Mouse (Mus musculus): Measurements from ENCODE around the gene Caprin2. TPM values are rescaled to one million over a fixed set of nuclear protein-coding genes. Genes with fewer than 3 reads are reported as not detected.

Caprin2 gene
- polyA plus RNA-seq, 1 experiment = 9.5 TPM

DNA sequence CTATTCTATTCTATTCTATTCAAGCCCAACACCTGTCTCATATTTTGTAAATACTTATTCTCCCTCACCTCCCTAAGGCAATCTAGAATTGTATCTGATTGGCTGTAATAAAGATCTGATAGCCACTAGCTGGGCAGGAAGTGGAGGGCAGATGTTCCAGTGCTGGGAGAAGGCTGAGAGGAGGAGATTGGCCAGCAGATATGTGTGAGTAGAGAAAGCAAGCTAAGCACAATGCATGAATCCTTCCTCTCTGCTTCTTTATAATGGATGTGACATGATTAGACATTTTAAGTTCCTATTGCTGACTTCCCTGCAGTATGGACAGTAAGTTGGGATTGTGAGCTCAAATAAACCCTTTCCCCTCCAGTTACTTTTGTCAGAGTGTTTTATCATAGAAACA is 57.6 kb downstream of the Caprin2 start:
- DNase-seq = no peak
- no peaks in the 10 kb centered on the region for H3K36me3 ChIP-seq (ENCODE audit: control insufficient read depth, insufficient read depth, low read length)
- TF ChIP-seq POLR2A (IDR thresholded peaks at IDR 0.05; ENCODE audit: control insufficient read depth, extremely low read depth, insufficient read depth, low read length, poor library complexity) (no peak), CTCF (IDR thresholded peaks at IDR 0.05; ENCODE audit: borderline replicate concordance, control insufficient read depth, extremely low read depth, insufficient read depth, low read length, poor library complexity) (no peak)
- H3K4me3 ChIP-seq (ENCODE audit: control insufficient read depth, insufficient read depth, low read length) = no peak overlapping the region
- no peaks in the 10 kb centered on the region for H3K27me3 ChIP-seq (ENCODE audit: control insufficient read depth, insufficient read depth, low read length)
- no peaks in the 10 kb centered on the region for H3K4me1 ChIP-seq (replicated peaks; ENCODE audit: control insufficient read depth, insufficient read depth, low read length)
- no peak overlapping the region for H3K27ac ChIP-seq (ENCODE audit: control insufficient read depth, insufficient read depth, low read length)

DNA sequence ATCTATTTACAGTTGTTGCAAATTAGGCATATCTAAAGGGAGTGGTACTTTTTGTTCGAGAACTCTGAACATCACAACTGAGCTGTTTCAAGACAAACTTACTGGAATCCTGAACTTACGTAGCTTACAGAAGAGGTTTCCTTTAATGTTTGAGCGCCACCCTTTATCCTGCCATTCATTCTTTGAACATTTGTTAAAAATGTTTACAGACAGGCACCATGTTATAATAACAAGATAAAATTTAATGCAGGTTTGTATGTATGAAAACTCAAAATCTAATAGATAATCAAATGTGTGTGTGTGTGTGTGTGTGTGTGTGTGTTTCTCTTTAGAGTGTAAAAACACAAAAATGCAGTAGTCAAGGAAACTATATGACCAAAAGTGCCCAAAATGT is 64.3 kb downstream of the Caprin2 start:
- 26% methylated on average over 3 of the region's 3 CpGs for WGBS

GRCm38 (mm10) chr6:148830748-148831727 is 65.0 kb downstream of the Caprin2 start, which contains the start of gene Ipo8:
Ipo8 (minus strand) TSS chr6:148831467.
- peak; percentile 86 for DNase-seq
- Histone ChIP-seq H3K27me3 (ENCODE audit: control insufficient read depth, insufficient read depth, low read length) (no peaks in the 10 kb centered on the region), H3K4me1 (replicated peaks; ENCODE audit: control insufficient read depth, insufficient read depth, low read length) (peaks cover 2% of the 10 kb centered on the region; the same call in 1 of the 2 replicates), H3K27ac (ENCODE audit: control insufficient read depth, insufficient read depth, low read length) (no peak within 1 kb of the TSS), H3K36me3 (ENCODE audit: control insufficient read depth, insufficient read depth, low read length) (no peaks in the 10 kb centered on the region), H3K4me3 (ENCODE audit: control insufficient read depth, insufficient read depth, low read length) (peak within 1 kb of the TSS; percentile 64)
- WGBS = under 1% methylated on average over 47 of the region's 47 CpGs
- no peak for TF ChIP-seq CTCF (IDR thresholded peaks at IDR 0.05; ENCODE audit: borderline replicate concordance, control insufficient read depth, extremely low read depth, insufficient read depth, low read length, poor library complexity)
- peak; percentile 58 for TF ChIP-seq POLR2A (IDR thresholded peaks at IDR 0.05; ENCODE audit: control insufficient read depth, extremely low read depth, insufficient read depth, low read length, poor library complexity)

More for the DNA sequence above, 64.3 kb downstream of the Caprin2 start:
- Histone ChIP-seq H3K4me3 (ENCODE audit: control insufficient read depth, insufficient read depth, low read length) (peak overlapping the region; percentile 64), H3K27ac (ENCODE audit: control insufficient read depth, insufficient read depth, low read length) (no peak overlapping the region), H3K27me3 (ENCODE audit: control insufficient read depth, insufficient read depth, low read length) (no peaks in the 10 kb centered on the region), H3K36me3 (ENCODE audit: control insufficient read depth, insufficient read depth, low read length) (no peaks in the 10 kb centered on the region), H3K4me1 (replicated peaks; ENCODE audit: control insufficient read depth, insufficient read depth, low read length) (peaks cover 2% of the 10 kb centered on the region; the same call in 1 of the 2 replicates)
- no peak for DNase-seq
- TF ChIP-seq CTCF (IDR thresholded peaks at IDR 0.05; ENCODE audit: borderline replicate concordance, control insufficient read depth, extremely low read depth, insufficient read depth, low read length, poor library complexity) (no peak), POLR2A (IDR thresholded peaks at IDR 0.05; ENCODE audit: control insufficient read depth, extremely low read depth, insufficient read depth, low read length, poor library complexity) (no peak)

- TF ChIP-seq CTCF (IDR thresholded peaks at IDR 0.05; ENCODE audit: borderline replicate concordance, control insufficient read depth, extremely low read depth, insufficient read depth, low read length, poor library complexity) = no peak
- TF ChIP-seq POLR2A (IDR thresholded peaks at IDR 0.05; ENCODE audit: control insufficient read depth, extremely low read depth, insufficient read depth, low read length, poor library complexity) = no peak
- Histone ChIP-seq H3K36me3 (ENCODE audit: control insufficient read depth, insufficient read depth, low read length) (no peaks in the 10 kb centered on the region), H3K4me3 (ENCODE audit: control insufficient read depth, insufficient read depth, low read length) (peak overlapping the region; percentile 64), H3K27me3 (ENCODE audit: control insufficient read depth, insufficient read depth, low read length) (no peaks in the 10 kb centered on the region), H3K27ac (ENCODE audit: control insufficient read depth, insufficient read depth, low read length) (no peak overlapping the region), H3K4me1 (replicated peaks; ENCODE audit: control insufficient read depth, insufficient read depth, low read length) (peaks cover 2% of the 10 kb centered on the region; the same call in 1 of the 2 replicates)
- 7% methylated on average over 3 of the region's 3 CpGs for WGBS
- no peak for DNase-seq
These were observed 65.7 kb downstream of the Caprin2 start for GRCm38 (mm10) chr6:148830355-148830747.

DNA sequence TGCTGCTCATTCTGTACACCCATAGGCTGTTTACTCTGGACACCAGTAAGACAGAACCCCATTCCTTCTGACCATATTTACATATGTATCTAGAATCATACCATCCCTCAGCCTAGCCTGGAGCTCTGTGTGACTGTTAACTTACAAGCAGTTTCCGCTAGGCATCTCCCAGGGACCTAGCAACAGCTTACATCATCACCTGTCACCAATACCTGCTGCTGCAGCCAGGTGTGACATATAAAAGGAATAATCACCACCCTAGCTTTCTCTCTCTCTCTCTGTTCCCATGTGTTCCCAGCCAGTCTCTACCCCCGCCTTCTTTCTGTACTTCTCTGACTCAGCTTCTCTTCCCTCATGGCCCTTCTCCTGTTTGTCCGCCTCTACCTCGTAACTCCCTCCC is 69.9 kb downstream of the Caprin2 start:
- DNase-seq = no peak
- Histone ChIP-seq H3K4me1 (replicated peaks; ENCODE audit: control insufficient read depth, insufficient read depth, low read length) (peaks cover 2% of the 10 kb centered on the region; the same call in 1 of the 2 replicates), H3K27me3 (ENCODE audit: control insufficient read depth, insufficient read depth, low read length) (no peaks in the 10 kb centered on the region), H3K27ac (ENCODE audit: control insufficient read depth, insufficient read depth, low read length) (no peak overlapping the region), H3K4me3 (ENCODE audit: control insufficient read depth, insufficient read depth, low read length) (no peak overlapping the region), H3K36me3 (ENCODE audit: control insufficient read depth, insufficient read depth, low read length) (0 out of 2 replicates have a peak, but pooled peaks cover 5% of the 10 kb centered on the region)
- 96% methylated on average over 4 of the region's 4 CpGs for WGBS
- TF ChIP-seq CTCF (IDR thresholded peaks at IDR 0.05; ENCODE audit: borderline replicate concordance, control insufficient read depth, extremely low read depth, insufficient read depth, low read length, poor library complexity) (no peak), POLR2A (IDR thresholded peaks at IDR 0.05; ENCODE audit: control insufficient read depth, extremely low read depth, insufficient read depth, low read length, poor library complexity) (no peak)

- no peaks in the 10 kb centered on the region for H3K27me3 ChIP-seq (ENCODE audit: control insufficient read depth, insufficient read depth, low read length)
- no peak for TF ChIP-seq POLR2A (IDR thresholded peaks at IDR 0.05; ENCODE audit: control insufficient read depth, extremely low read depth, insufficient read depth, low read length, poor library complexity)
- H3K27ac ChIP-seq (ENCODE audit: control insufficient read depth, insufficient read depth, low read length) = no peak overlapping the region
- peaks cover 24% of the 10 kb centered on the region for H3K36me3 ChIP-seq (ENCODE audit: control insufficient read depth, insufficient read depth, low read length)
- no peak for DNase-seq
- 93% methylated on average over 4 of the region's 4 CpGs for WGBS
- no peaks in the 10 kb centered on the region for H3K4me1 ChIP-seq (replicated peaks; ENCODE audit: control insufficient read depth, insufficient read depth, low read length)
- H3K4me3 ChIP-seq (ENCODE audit: control insufficient read depth, insufficient read depth, low read length) = no peak overlapping the region
These were observed 77.3 kb downstream of the Caprin2 start for GRCm38 (mm10) chr6:148818624-148819343.

Data from thymus, adult 2 months (tissue).